Mouse (Mus musculus): ENCODE measurements around the gene Rab11fip4. TPM values are rescaled to one million over a fixed set of nuclear protein-coding genes. Genes with fewer than 3 reads are reported as not detected.
A peak's percentile ranks its signal among the peaks of the same experiment; 100 is the strongest.

The Rab11fip4 gene
- polyA plus RNA-seq, 1 experiment = 0.25 TPM

DNA sequence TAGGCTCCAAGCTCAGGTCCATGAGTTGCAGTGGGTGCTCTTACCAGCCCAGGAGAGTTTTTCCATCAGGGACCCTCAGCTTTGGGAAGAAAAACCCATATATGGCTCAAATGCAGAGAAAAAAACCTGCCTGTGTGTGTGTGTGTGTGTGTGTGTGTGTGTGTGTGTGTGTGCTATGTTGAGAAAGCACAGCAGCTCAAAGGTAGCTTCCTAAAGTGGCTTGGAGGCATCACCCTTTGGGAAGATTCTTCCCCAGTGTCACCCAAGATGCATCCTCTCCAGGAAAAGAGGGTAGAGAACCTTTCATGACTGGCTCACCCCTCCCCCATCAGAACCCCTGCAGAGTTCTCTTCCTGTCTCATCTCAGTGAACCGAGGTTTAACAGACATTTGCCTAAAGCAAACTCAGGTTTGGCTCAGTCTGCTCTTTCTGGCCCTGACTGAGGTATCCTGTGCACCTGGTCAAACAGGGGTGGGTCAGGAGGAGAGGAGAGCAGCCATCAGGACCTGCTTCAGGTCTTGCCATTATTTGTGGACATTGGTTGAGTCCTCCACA is 21.1 kb downstream of the Rab11fip4 start:
- H3K4me1 ChIP-seq (ENCODE audit: control insufficient read depth, insufficient read depth, low read length) = peaks cover 7% of the 10 kb centered on the region; the same call in 1 of the 2 replicates
- H3K4me3 ChIP-seq (ENCODE audit: insufficient read depth, low read length) = no peak overlapping the region
- no peak for TF ChIP-seq POLR2A (IDR thresholded peaks at IDR 0.05; ENCODE audit: low read depth, low read length)
- no peak for TF ChIP-seq CTCF (IDR thresholded peaks at IDR 0.05; ENCODE audit: borderline replicate concordance, insufficient read depth, low read length)
- no peak overlapping the region for H3K27ac ChIP-seq (ENCODE audit: insufficient read depth, low read length)

DNA sequence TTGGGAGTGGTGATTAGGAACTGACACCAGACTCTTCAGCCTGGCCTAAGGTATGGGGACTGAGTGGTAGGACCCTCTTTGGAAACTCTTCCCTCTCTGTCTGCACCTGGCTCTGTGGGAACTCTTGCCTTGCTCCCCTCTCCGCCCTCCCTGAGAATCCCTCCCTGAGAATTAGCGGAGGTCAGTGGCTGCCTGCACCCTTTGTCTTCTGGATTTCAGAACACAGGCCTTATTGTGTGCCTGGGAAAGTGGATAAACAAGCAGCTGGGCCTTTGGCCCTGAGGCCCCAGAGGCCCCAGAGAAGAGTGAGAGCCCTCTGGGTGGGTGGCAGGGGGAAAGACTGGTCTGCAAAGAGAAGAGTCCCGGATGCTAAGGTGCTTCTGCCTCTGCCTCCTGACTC is 22.1 kb downstream of the Rab11fip4 start:
- no peak overlapping the region for H3K27ac ChIP-seq (ENCODE audit: insufficient read depth, low read length)
- H3K4me3 ChIP-seq (ENCODE audit: insufficient read depth, low read length) = no peak overlapping the region
- H3K4me1 ChIP-seq (ENCODE audit: control insufficient read depth, insufficient read depth, low read length) = peaks cover 7% of the 10 kb centered on the region; the same call in 1 of the 2 replicates
- TF ChIP-seq POLR2A (IDR thresholded peaks at IDR 0.05; ENCODE audit: low read depth, low read length) = no peak
- no peak for TF ChIP-seq CTCF (IDR thresholded peaks at IDR 0.05; ENCODE audit: borderline replicate concordance, insufficient read depth, low read length)

DNA sequence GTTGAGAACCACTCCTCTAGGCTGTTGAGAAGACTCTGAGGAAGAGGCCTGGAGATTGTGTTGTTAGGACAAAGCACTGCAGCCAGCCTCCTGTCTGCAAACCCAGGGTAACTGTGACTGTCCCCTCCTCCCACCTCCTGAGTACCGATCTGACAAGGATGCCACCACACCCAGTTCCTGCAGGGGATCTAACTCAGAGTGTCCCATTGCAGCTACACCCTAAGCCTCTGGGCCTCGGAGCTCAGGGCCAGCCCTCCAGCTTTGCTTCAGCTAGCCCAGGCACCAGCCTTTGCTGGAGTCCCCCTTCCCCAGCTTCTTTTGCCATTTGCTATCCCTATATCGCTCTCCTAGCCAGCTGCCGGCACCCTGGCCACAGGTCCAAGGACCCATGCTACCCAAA is 22.7 kb downstream of the Rab11fip4 start:
- TF ChIP-seq POLR2A (IDR thresholded peaks at IDR 0.05; ENCODE audit: low read depth, low read length) = no peak
- TF ChIP-seq CTCF (IDR thresholded peaks at IDR 0.05; ENCODE audit: borderline replicate concordance, insufficient read depth, low read length) = no peak
- no peak overlapping the region for H3K4me3 ChIP-seq (ENCODE audit: insufficient read depth, low read length)
- H3K4me1 ChIP-seq (ENCODE audit: control insufficient read depth, insufficient read depth, low read length) = peaks cover 7% of the 10 kb centered on the region; the same call in 1 of the 2 replicates
- no peak overlapping the region for H3K27ac ChIP-seq (ENCODE audit: insufficient read depth, low read length)

DNA sequence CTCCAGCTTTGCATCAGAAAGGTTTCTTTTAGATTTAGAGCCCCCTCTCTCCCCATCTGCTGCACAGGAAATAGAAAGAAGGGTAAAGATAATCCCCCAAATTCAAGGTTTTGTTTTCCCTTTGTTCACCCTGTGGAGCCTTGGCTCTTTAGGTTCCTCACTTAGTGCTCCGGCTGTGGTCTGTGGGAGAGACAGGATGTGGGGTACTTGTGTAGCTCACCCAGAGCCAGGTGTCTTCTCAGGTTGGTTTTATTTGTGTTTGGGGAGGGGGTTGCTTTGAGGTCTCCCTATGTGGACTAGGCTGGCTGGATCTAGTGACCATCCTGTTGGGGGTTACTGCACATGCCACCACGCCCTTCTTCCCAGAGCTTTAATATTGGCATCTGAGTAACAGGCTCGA is 23.9 kb downstream of the Rab11fip4 start:
- Histone ChIP-seq H3K27ac (ENCODE audit: insufficient read depth, low read length) (no peak overlapping the region), H3K4me1 (ENCODE audit: control insufficient read depth, insufficient read depth, low read length) (peaks cover 7% of the 10 kb centered on the region; the same call in 1 of the 2 replicates), H3K4me3 (ENCODE audit: insufficient read depth, low read length) (no peak overlapping the region)
- no peak for TF ChIP-seq CTCF (IDR thresholded peaks at IDR 0.05; ENCODE audit: borderline replicate concordance, insufficient read depth, low read length)
- no peak for TF ChIP-seq POLR2A (IDR thresholded peaks at IDR 0.05; ENCODE audit: low read depth, low read length)

DNA sequence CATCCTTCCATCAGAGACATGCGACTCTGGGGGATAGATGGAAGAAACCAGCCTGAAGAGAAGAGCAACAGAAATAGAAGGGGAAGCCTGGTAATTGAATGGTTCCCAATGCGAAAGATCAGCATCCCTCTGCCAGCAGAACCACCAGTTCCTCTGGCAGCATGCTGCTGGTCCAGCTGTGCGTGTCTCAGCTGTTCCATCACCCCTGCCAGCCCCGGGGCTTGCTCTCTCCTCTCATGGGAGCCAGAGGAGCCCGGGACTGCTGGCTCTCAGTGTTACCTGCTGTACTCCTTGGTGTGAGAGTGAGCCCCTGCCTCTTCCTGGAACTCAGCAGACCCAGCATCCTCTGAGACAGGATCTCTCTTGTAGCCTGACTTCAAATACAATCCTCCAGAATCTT is 24.9 kb downstream of the Rab11fip4 start:
- no peak overlapping the region for H3K4me3 ChIP-seq (ENCODE audit: insufficient read depth, low read length)
- no peaks in the 10 kb centered on the region; the same call in 1 of the 2 replicates for H3K4me1 ChIP-seq (ENCODE audit: control insufficient read depth, insufficient read depth, low read length)
- H3K27ac ChIP-seq (ENCODE audit: insufficient read depth, low read length) = no peak overlapping the region
- TF ChIP-seq CTCF (IDR thresholded peaks at IDR 0.05; ENCODE audit: borderline replicate concordance, insufficient read depth, low read length) = no peak
- no peak for TF ChIP-seq POLR2A (IDR thresholded peaks at IDR 0.05; ENCODE audit: low read depth, low read length)

DNA sequence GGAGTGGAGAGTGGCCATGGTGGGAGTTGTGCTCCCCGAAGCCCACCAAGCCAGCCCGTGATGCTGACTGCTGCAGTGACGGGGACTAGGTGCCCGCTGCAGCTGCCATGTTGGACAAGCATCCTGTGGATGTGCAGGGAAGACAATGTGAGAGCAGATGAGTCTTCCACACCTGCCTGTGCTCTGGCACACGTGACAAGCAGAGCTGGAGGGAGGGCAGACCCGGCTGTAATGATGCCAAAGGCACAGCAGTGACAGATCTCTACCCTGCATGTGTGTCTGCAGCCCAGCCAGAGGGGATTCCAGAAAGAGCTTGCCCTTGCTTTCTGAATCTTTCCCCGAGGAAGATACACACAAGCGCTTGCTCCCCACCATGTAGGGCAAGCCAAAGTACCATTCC is 27.0 kb downstream of the Rab11fip4 start:
- TF ChIP-seq POLR2A (IDR thresholded peaks at IDR 0.05; ENCODE audit: low read depth, low read length) (no peak), CTCF (IDR thresholded peaks at IDR 0.05; ENCODE audit: borderline replicate concordance, insufficient read depth, low read length) (no peak)
- Histone ChIP-seq H3K4me3 (ENCODE audit: insufficient read depth, low read length) (no peak overlapping the region), H3K4me1 (ENCODE audit: control insufficient read depth, insufficient read depth, low read length) (no peaks in the 10 kb centered on the region), H3K27ac (ENCODE audit: insufficient read depth, low read length) (no peak overlapping the region)

DNA sequence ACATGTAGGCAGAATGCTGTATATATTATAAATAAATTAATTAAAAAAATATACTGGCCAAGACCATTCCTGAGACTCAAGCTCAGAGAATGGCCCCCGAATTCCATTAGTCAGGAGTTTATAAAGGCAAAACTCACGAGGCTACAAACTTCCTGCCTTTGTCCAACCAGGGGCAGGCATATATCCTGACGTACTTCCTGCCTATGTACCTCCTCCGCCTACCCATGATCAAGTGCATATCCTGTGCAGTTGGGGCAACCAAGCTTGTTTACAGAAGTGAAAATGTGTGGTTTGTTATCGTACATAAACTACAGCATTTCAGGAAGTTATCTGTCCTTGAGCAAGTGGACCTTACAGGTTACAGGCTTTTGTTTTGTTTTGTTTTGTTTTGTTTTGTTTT is 32.0 kb downstream of the Rab11fip4 start:
- H3K4me1 ChIP-seq (ENCODE audit: control insufficient read depth, insufficient read depth, low read length) = no peaks in the 10 kb centered on the region
- no peak overlapping the region for H3K27ac ChIP-seq (ENCODE audit: insufficient read depth, low read length)
- TF ChIP-seq POLR2A (IDR thresholded peaks at IDR 0.05; ENCODE audit: low read depth, low read length) (no peak), CTCF (IDR thresholded peaks at IDR 0.05; ENCODE audit: borderline replicate concordance, insufficient read depth, low read length) (no peak)
- no peak overlapping the region for H3K4me3 ChIP-seq (ENCODE audit: insufficient read depth, low read length)

DNA sequence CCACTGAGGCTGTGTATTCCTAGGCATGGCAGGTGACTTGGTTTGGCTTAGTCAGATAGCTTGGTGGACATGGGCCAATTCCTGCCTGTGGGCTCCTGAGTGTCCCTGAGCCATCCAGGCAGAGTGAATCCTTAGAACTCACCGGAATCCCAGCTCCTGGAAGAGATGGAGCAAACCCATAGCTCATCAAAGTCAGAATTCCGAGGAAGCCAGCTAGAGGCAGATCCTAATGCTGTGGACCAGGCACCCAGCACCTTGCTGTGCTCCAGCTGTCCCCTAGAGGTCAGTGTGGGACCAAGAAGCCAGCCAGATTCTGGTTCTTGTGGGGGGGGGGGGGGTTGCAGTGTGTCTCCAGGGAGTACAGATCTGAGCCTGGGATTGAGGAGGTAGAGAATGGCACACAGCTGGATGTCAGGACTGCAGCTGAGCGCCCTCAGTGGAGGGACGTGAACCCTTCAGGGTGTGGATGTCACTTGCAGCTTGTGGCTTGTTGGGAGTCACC is 33.8 kb downstream of the Rab11fip4 start:
- Histone ChIP-seq H3K4me3 (ENCODE audit: insufficient read depth, low read length) (no peak overlapping the region), H3K27ac (ENCODE audit: insufficient read depth, low read length) (no peak overlapping the region), H3K4me1 (ENCODE audit: control insufficient read depth, insufficient read depth, low read length) (no peaks in the 10 kb centered on the region)
- TF ChIP-seq CTCF (IDR thresholded peaks at IDR 0.05; ENCODE audit: borderline replicate concordance, insufficient read depth, low read length) = peak; percentile 86
- TF ChIP-seq POLR2A (IDR thresholded peaks at IDR 0.05; ENCODE audit: low read depth, low read length) = no peak

DNA sequence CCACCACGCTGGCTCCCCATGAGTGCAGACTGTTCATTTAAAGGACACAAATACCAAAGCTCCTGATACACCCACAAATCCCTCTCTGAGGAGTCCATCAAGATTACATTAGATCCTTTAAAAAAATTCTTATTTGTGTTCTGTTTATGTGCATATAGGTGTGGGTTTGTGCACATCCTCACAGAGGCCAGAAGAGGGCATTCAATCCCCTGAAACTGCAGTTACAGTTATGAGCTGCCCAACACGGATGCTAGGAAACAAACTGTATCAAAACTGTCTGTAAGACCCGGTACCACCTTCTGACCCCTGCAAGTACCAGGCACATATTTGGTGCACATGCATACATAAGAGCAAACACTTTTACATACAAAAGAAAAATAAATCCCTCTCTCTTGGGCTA is 37.7 kb downstream of the Rab11fip4 start:
- H3K4me3 ChIP-seq (ENCODE audit: insufficient read depth, low read length) = no peak overlapping the region
- H3K4me1 ChIP-seq (ENCODE audit: control insufficient read depth, insufficient read depth, low read length) = no peaks in the 10 kb centered on the region
- no peak for TF ChIP-seq CTCF (IDR thresholded peaks at IDR 0.05; ENCODE audit: borderline replicate concordance, insufficient read depth, low read length)
- no peak for TF ChIP-seq POLR2A (IDR thresholded peaks at IDR 0.05; ENCODE audit: low read depth, low read length)
- H3K27ac ChIP-seq (ENCODE audit: insufficient read depth, low read length) = no peak overlapping the region

DNA sequence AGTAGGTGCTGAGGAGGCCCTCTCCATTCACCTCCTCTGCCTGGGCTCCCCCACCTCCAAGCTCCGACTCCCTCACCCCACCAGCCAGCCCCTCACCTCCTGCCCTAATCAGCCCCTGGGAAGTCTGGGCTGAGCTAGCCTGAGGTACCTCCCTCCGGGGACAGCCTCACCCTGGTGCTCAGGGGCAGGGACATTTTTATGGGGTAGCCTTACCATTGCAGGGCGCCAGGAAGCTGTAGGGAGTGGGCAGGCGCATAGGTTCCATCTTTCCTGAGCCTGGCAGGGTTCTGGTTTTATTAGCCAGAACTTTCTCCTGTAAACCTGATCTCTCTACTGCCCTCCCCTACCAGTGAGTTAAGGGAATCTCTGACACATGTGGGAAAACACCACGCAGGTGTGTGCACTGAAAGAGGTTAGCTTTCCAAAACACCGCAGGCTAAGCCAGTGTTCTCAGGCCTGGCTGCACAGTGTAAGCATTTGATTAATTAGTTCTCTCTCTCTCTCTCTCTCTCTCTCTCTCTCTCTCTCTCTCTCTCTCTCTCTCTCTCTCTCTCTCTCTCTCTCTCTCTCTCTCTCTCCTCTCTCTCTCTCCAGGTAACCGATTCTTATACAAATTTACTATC is 38.9 kb downstream of the Rab11fip4 start:
- TF ChIP-seq CTCF (IDR thresholded peaks at IDR 0.05; ENCODE audit: borderline replicate concordance, insufficient read depth, low read length) = no peak
- TF ChIP-seq POLR2A (IDR thresholded peaks at IDR 0.05; ENCODE audit: low read depth, low read length) = no peak
- Histone ChIP-seq H3K4me3 (ENCODE audit: insufficient read depth, low read length) (no peak overlapping the region), H3K27ac (ENCODE audit: insufficient read depth, low read length) (no peak overlapping the region), H3K4me1 (ENCODE audit: control insufficient read depth, insufficient read depth, low read length) (no peaks in the 10 kb centered on the region)

Data from embryonic fibroblast, embryonic 13.5 days (primary cell).